Mouse (Mus musculus) lung, adult 2 months (tissue): ENCODE results near the gene Pfdn4.

Experiments
- CTCF ChIP-seq: fragments of 200-500 bp; IDR thresholded peaks from 2 replicates; pipeline ENCODE4 v1.5.1; 2011; ENCODE audit warnings: mild to moderate bottlenecking, low read length, control low read depth; ENCODE audit not compliant: insufficient read depth
- POLR2A ChIP-seq: fragments of 200-500 bp; IDR thresholded peaks from 2 replicates; pipeline ENCODE4 v1.6.1; 2011; ENCODE audit warnings: low read depth, mild to moderate bottlenecking, control low read depth, low read length, borderline replicate concordance; ENCODE audit errors: extremely low read depth

DNA sequence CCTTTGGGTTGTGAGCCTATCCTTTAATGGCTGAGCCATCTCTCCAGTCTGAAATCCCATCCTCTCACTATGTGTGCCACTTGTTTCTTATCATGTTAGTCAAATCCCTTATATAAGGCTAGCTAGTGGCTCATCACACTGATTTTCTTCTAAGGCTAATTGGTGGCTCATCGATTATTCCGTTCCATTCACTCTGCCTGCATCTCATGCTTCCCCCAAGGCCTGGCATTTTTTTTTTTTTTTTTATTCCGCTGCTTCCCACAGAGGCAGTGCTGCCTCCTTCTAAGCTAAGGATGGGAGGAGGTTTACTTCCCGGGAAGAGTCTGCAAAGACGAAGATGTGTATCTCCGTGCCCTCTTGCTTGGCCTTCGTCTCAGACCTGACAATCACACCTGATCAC lies 9.0 kb upstream of the Pfdn4 start:
- TF ChIP-seq CTCF = no peak
- no peak for TF ChIP-seq POLR2A
